Mouse (Mus musculus) myocyte (in vitro differentiated cells): ENCODE measurements around the gene Rpl41.

Experiments used
- CEBPB ChIP-seq: IDR thresholded peaks from 2 replicates; pipeline ENCODE4 v1.6.1; 2011; ENCODE audit warnings: mild to moderate bottlenecking, moderate library complexity; ENCODE audit not compliant: poor library complexity, insufficient read depth, severe bottlenecking
- E2F4 ChIP-seq: IDR thresholded peaks from one replicate; pipeline ENCODE4 v1.6.1; 2011; ENCODE audit warnings: mild to moderate bottlenecking, control low read depth, moderate library complexity; ENCODE audit not compliant: insufficient read depth
- MAX ChIP-seq: IDR thresholded peaks from one replicate; pipeline ENCODE4 v1.6.1; 2011; ENCODE audit warnings: low read depth, mild to moderate bottlenecking, control low read depth
- MYOD1 ChIP-seq, 3 experiments: IDR thresholded peaks; one replicate each; pipeline ENCODE4 v1.6.1; 2011; ENCODE audit warnings: control low read depth in 2 of 3, low read depth in 2 of 3, mild to moderate bottlenecking in 2 of 3, moderate library complexity in 1 of 3; ENCODE audit not compliant: insufficient read length in 2 of 3, control insufficient read depth in 1 of 3
- MYOG ChIP-seq, 3 experiments: IDR thresholded peaks; one replicate each; pipeline ENCODE4 v1.6.1; 2011; ENCODE audit warnings: control low read depth in 2 of 3, low read depth in 2 of 3, mild to moderate bottlenecking in 2 of 3; ENCODE audit not compliant: insufficient read length in 2 of 3, control insufficient read depth in 1 of 3, insufficient read depth in 1 of 3
- POLR2A ChIP-seq: IDR thresholded peaks from one replicate; pipeline ENCODE4 v1.6.1; 2011; ENCODE audit warnings: low read depth, mild to moderate bottlenecking, control low read depth, moderate library complexity; ENCODE audit not compliant: insufficient read length
- POLR2AphosphoS2 ChIP-seq: IDR thresholded peaks from one replicate; pipeline ENCODE4 v1.6.1; 2011; ENCODE audit warnings: low read depth, control low read depth; ENCODE audit not compliant: insufficient read length
- REST ChIP-seq: IDR thresholded peaks from one replicate; pipeline ENCODE4 v1.6.1; 2011; ENCODE audit warnings: mild to moderate bottlenecking, control low read depth, moderate library complexity; ENCODE audit not compliant: insufficient read depth, insufficient read length
- SRF ChIP-seq: IDR thresholded peaks from one replicate; pipeline ENCODE4 v1.6.1; 2011; ENCODE audit warnings: low read depth; ENCODE audit not compliant: control insufficient read depth, insufficient read length
- TCF12 ChIP-seq: IDR thresholded peaks from one replicate; pipeline ENCODE4 v1.6.1; 2011; ENCODE audit warnings: mild to moderate bottlenecking, control low read depth; ENCODE audit not compliant: poor library complexity, insufficient read depth, severe bottlenecking
- TCF3 ChIP-seq: IDR thresholded peaks from one replicate; pipeline ENCODE4 v1.6.1; 2011; ENCODE audit warnings: low read depth, control low read depth; ENCODE audit not compliant: insufficient read length
- USF1 ChIP-seq: IDR thresholded peaks from one replicate; pipeline ENCODE4 v1.6.1; 2011; ENCODE audit warnings: low read depth, mild to moderate bottlenecking, control low read depth, moderate library complexity

GRCm38 (mm10) chr10:128565788-128566531 is 16.9 kb upstream of the Rpl41 start, which contains the start of gene Pa2g4:
- TF ChIP-seq USF1 (no peak), MAX (no peak), POLR2A (peak; percentile 92), TCF12 (no peak), POLR2AphosphoS2 (peak; percentile 97), TCF3 (no peak), MYOG (IDR thresholded peaks at IDR 0.05; ENCODE audit: control insufficient read depth in 1 of 3, insufficient read depth in 1 of 3, insufficient read length in 2 of 3, low read depth in 2 of 3) (peak in 1 of 3 experiments; percentile 3), REST (no peak), CEBPB (no peak), SRF (no peak), E2F4 (no peak), MYOD1 (IDR thresholded peaks at IDR 0.05; ENCODE audit: control insufficient read depth in 1 of 3, insufficient read length in 2 of 3, low read depth in 2 of 3) (no peak)
